7 mouse cellular contexts compared by ENCODE assay signal in the genomic region with DNA sequence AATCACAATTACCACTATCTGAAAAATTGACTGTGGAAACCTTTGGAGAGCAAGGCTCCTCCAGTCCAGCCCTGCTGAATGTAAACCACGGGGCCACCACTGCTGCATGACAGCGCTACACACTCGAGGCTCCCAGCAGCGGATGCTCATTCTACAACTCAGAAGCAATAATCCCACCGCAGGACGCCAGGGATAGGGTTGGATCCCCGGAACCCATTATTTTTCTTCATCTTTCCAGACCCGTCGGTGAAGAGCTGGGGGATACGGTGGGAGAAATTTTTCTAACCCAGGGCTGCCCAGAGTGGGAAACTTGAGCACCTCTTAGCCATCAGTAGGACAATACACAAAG. TPM values are rescaled to one million over a fixed set of nuclear protein-coding genes. Genes with fewer than 3 reads are reported as not detected.
A peak's percentile ranks its signal among the peaks of the same experiment; 100 is the strongest.
DNase-seq lines count a peak whose midpoint lies in the region; ATAC-seq lines count a peak whose summit lies in the region.

No protein-coding gene starts in this region.

- ATAC-seq in neural tube, embryonic 11.5 days (ENCODE audit: insufficient read depth, low FRiP score, low TSS enrichment) = peak; percentile 35; the same call in 1 of the 2 replicates
- peak; percentile 38; the same call in 1 of the 2 replicates for ATAC-seq in midbrain, embryonic 12.5 days (ENCODE audit: low FRiP score, low read depth)

- peak overlapping the region; percentile 81 for H3K9ac ChIP-seq in neural tube, embryonic 11.5 days (ENCODE audit: low read length)
- peak overlapping the region; percentile 85 for H3K9ac ChIP-seq in midbrain, embryonic 12.5 days (replicated peaks)

- intact Hi-C loops in heart, postnatal 14 days (cut with DNase I) = loop anchor here (5.0 to 10.0 kb wide), 3 partner anchors 86 to 636 kb away; no protein-coding TSS in a partner anchor
- intact Hi-C loops in left cerebral cortex, postnatal 14 days (cut with DNase I) = loop anchor here (5.0 kb wide), 1 partner anchor 86 kb away; no protein-coding TSS in a partner anchor

- 0% methylated on average over 10 of the region's 10 CpGs for WGBS in neural tube, embryonic 11.5 days
- under 1% methylated on average over 10 of the region's 10 CpGs for WGBS in midbrain, embryonic 12.5 days

- H3K27ac ChIP-seq in neural tube, embryonic 11.5 days (ENCODE audit: low read depth, low read length) = peak overlapping the region; percentile 90; the same call in 1 of the 2 replicates
- peak overlapping the region; percentile 92 for H3K27ac ChIP-seq in midbrain, embryonic 12.5 days (replicated peaks)

- no peaks in the 10 kb centered on the region for H3K9me3 ChIP-seq in neural tube, embryonic 11.5 days (ENCODE audit: control insufficient read depth, low read length)
- H3K9me3 ChIP-seq in midbrain, embryonic 12.5 days = no peaks in the 10 kb centered on the region

- peak overlapping the region; percentile 95 for H3K4me2 ChIP-seq in neural tube, embryonic 11.5 days (ENCODE audit: low read depth)
- H3K4me2 ChIP-seq in midbrain, embryonic 12.5 days (replicated peaks) = peak overlapping the region; percentile 62

- DNase-seq in neural tube, embryonic 11.5 days (ENCODE audit: low spot score) = no peak
- DNase-seq in neural tube, embryonic 10.5 days (ENCODE audit: extremely low spot score, low spot score) = no peak
- peak; percentile 45 to 50 for DNase-seq in cerebellum, postnatal 36 days
- peak; percentile 13 to 42 for DNase-seq in heart, postnatal 14 days
- peak; percentile 45 to 49 for DNase-seq in left cerebral cortex, postnatal 14 days (ENCODE audit: low spot score in 2 of 2)
- no peak for DNase-seq in gastrocnemius, adult 8-10 months (ENCODE audit: low spot score in 2 of 2)

- H3K4me1 ChIP-seq in neural tube, embryonic 11.5 days (ENCODE audit: control insufficient read depth, insufficient read depth, low read length) = peaks cover 20% of the 10 kb centered on the region
- H3K4me1 ChIP-seq in midbrain, embryonic 12.5 days = peaks cover 35% of the 10 kb centered on the region

- peak overlapping the region; percentile 91 for H3K4me3 ChIP-seq in neural tube, embryonic 11.5 days (ENCODE audit: low read depth, low read length)
- H3K4me3 ChIP-seq in midbrain, embryonic 12.5 days = peak overlapping the region; percentile 83

- no peaks in the 10 kb centered on the region for H3K36me3 ChIP-seq in neural tube, embryonic 11.5 days (ENCODE audit: control insufficient read depth, insufficient read depth, low read length)
- H3K36me3 ChIP-seq in midbrain, embryonic 12.5 days = no peaks in the 10 kb centered on the region

- H3K27me3 ChIP-seq in neural tube, embryonic 11.5 days (ENCODE audit: control insufficient read depth, insufficient read depth, low read length) = no peaks in the 10 kb centered on the region
- peaks cover 25% of the 10 kb centered on the region for H3K27me3 ChIP-seq in midbrain, embryonic 12.5 days

RNA-seq across cellular contexts. Expression of gene Mb21d2, which starts 1.0 kb away (rescaled TPM):
- 11.7 TPM in 2 replicates for polyA plus RNA-seq in neural tube, embryonic 11.5 days (2014; fragmentation: Nextera tagmentation; extraction: Ambion mirVana)
- total RNA-seq in heart, postnatal 14 days (2021) = 1 to 10 TPM; 6.1 to 7.6 TPM
- 10 to 100 TPM; 44.9 to 52.3 TPM for total RNA-seq in left cerebral cortex, postnatal 14 days (2021)
- polyA plus RNA-seq in midbrain, embryonic 12.5 days (2016; fragmentation: Nextera tagmentation; extraction: Ambion mirVana) = 7.9 and 8.7 TPM in 2 replicates
- total RNA-seq in gastrocnemius, adult 8-10 months (2022) = 10 to 100 TPM in 2 of 4 experiments, 1 to 10 TPM in 2; 8.9 to 14.4 (median 11.4) TPM

Comparison
In these comparisons a context has a peak if more than half of its experiments do, and no peak if none do; other contexts are left out.
1. DNase-seq: peak in cerebellum, postnatal 36 days (2 of 2), heart, postnatal 14 days (2 of 2) and left cerebral cortex, postnatal 14 days (2 of 2); none in neural tube, embryonic 11.5 days (single experiment), neural tube, embryonic 10.5 days (single experiment) and gastrocnemius, adult 8-10 months (0 of 2).